8 mouse cellular contexts compared by ENCODE assay signal in genomic region chr6:124732476-124733370, GRCm38 (mm10). TPM values are rescaled to one million over a fixed set of nuclear protein-coding genes. Genes with fewer than 3 reads are reported as not detected.
DNase-seq lines count a peak whose midpoint lies in the region; ATAC-seq and TF ChIP-seq lines count a peak whose summit lies in the region.

No protein-coding gene starts in this region.

- H3K9ac ChIP-seq in ES-Bruce4 (ENCODE audit: low read depth, poor library complexity, severe bottlenecking), result peak overlapping the region; percentile 43
- no peak overlapping the region for H3K9ac ChIP-seq in heart, embryonic 14.5 days (ENCODE audit: low read length)
- 0 out of 2 replicates have a peak overlapping the region, but pooled peaks have one; percentile 19 for H3K9ac ChIP-seq in lung, postnatal 0 days (replicated peaks; ENCODE audit: low read depth)
- H3K9ac ChIP-seq in midbrain, embryonic 15.5 days, result no peak overlapping the region

- TF ChIP-seq POLR2A in ES-Bruce4 (IDR thresholded peaks at IDR 0.05; ENCODE audit: insufficient read depth, low read length), result peak; percentile 26

- peak; percentile 49 to 83 for DNase-seq in heart, adult 18-20 months
- DNase-seq in heart, postnatal 4 days, result no peak
- peak; percentile 47 for DNase-seq in lung, postnatal 0 days (ENCODE audit: low spot score)
- peak; percentile 80 for DNase-seq in thymus, postnatal 0 days (ENCODE audit: low spot score)
- DNase-seq in kidney, postnatal 14 days, result no peak

- 56% methylated on average over 19 of the region's 19 CpGs for WGBS in heart, embryonic 14.5 days
- WGBS in lung, postnatal 0 days, result 48% methylated on average over 19 of the region's 19 CpGs
- WGBS in midbrain, embryonic 15.5 days, result 54% methylated on average over 19 of the region's 19 CpGs

- no peaks in the 10 kb centered on the region for H3K27me3 ChIP-seq in ES-Bruce4 (ENCODE audit: control insufficient read depth, insufficient read depth, low read length, poor library complexity, severe bottlenecking)
- H3K27me3 ChIP-seq in heart, embryonic 14.5 days (ENCODE audit: control insufficient read depth, insufficient read depth, low read length), result no peaks in the 10 kb centered on the region
- H3K27me3 ChIP-seq in lung, postnatal 0 days (replicated peaks; ENCODE audit: insufficient read depth, low read length), result no peaks in the 10 kb centered on the region
- no peaks in the 10 kb centered on the region for H3K27me3 ChIP-seq in midbrain, embryonic 15.5 days (replicated peaks)

- H3K4me1 ChIP-seq in ES-Bruce4 (ENCODE audit: control insufficient read depth, insufficient read depth, low read length), result peaks cover 9% of the 10 kb centered on the region
- 0 out of 4 replicates have a peak, but pooled peaks cover 0 to 2% of the 10 kb centered on the region in 2 experiments for H3K4me1 ChIP-seq in heart, embryonic 14.5 days (ENCODE audit: control insufficient read depth in 2 of 2, insufficient read depth in 2 of 2, low read length in 2 of 2)
- H3K4me1 ChIP-seq in lung, postnatal 0 days (ENCODE audit: insufficient read depth, low read depth, low read length), result peaks cover 4% of the 10 kb centered on the region; the same call in 1 of the 2 replicates
- H3K4me1 ChIP-seq in midbrain, embryonic 15.5 days, result no peaks in the 10 kb centered on the region

- H3K4me2 ChIP-seq in heart, embryonic 14.5 days (ENCODE audit: low read length), result no peak overlapping the region
- no peak overlapping the region for H3K4me2 ChIP-seq in lung, postnatal 0 days (replicated peaks; ENCODE audit: low read depth, low read length)
- H3K4me2 ChIP-seq in midbrain, embryonic 15.5 days, result no peak overlapping the region

- peak; percentile 79 for TF ChIP-seq EP300 in ES-Bruce4 (IDR thresholded peaks at IDR 0.05; ENCODE audit: insufficient read depth, low read depth, low read length)
- TF ChIP-seq EP300 in lung, postnatal 0 days (IDR thresholded peaks at IDR 0.05), result no peak

- TF ChIP-seq CTCF in ES-Bruce4 (IDR thresholded peaks at IDR 0.05; ENCODE audit: low read depth, low read length), result no peak
- no peak for TF ChIP-seq CTCF in lung, postnatal 0 days (IDR thresholded peaks at IDR 0.05)

- ATAC-seq in heart, embryonic 14.5 days (ENCODE audit: insufficient number of reproducible peaks, insufficient read depth, low FRiP score, low read depth), result 0 out of 2 replicates have a peak, but pooled peaks have one; percentile 15
- peak; percentile 73 for ATAC-seq in lung, postnatal 0 days
- no peak for ATAC-seq in midbrain, embryonic 15.5 days (replicated peaks)

- no peaks in the 10 kb centered on the region for H3K9me3 ChIP-seq in ES-Bruce4 (replicated peaks; ENCODE audit: control insufficient read depth, insufficient read depth, low read length, poor library complexity, severe bottlenecking)
- no peaks in the 10 kb centered on the region for H3K9me3 ChIP-seq in heart, embryonic 14.5 days (ENCODE audit: control insufficient read depth, low read length)
- no peaks in the 10 kb centered on the region for H3K9me3 ChIP-seq in lung, postnatal 0 days (ENCODE audit: low read length)
- H3K9me3 ChIP-seq in midbrain, embryonic 15.5 days, result no peaks in the 10 kb centered on the region

- no peaks in the 10 kb centered on the region for H3K36me3 ChIP-seq in ES-Bruce4 (ENCODE audit: control insufficient read depth, insufficient read depth, low read length, poor library complexity, severe bottlenecking)
- H3K36me3 ChIP-seq in heart, embryonic 14.5 days (ENCODE audit: control insufficient read depth, insufficient read depth, low read length), result no peaks in the 10 kb centered on the region
- H3K36me3 ChIP-seq in lung, postnatal 0 days (ENCODE audit: insufficient read depth, low read length), result no peaks in the 10 kb centered on the region
- no peaks in the 10 kb centered on the region for H3K36me3 ChIP-seq in midbrain, embryonic 15.5 days (replicated peaks)

- H3K27ac ChIP-seq in ES-Bruce4 (ENCODE audit: insufficient read depth, low read length), result peak overlapping the region; percentile 41
- 0 out of 4 replicates have a peak overlapping the region, but pooled peaks of 1 of the 2 experiments have one; percentile 3 for H3K27ac ChIP-seq in heart, embryonic 14.5 days (replicated peaks in 1 of 2; ENCODE audit: control insufficient read depth in 1 of 2, insufficient read depth in 1 of 2, low read depth in 2 of 2, low read length in 2 of 2)
- H3K27ac ChIP-seq in lung, postnatal 0 days (ENCODE audit: low read length), result peak overlapping the region; percentile 38; the same call in 1 of the 2 replicates
- no peak overlapping the region for H3K27ac ChIP-seq in midbrain, embryonic 15.5 days

- peak overlapping the region; percentile 60 for H3K4me3 ChIP-seq in ES-Bruce4 (ENCODE audit: low read depth, low read length)
- no peak overlapping the region; a peak in 1 of 4 replicates for H3K4me3 ChIP-seq in heart, embryonic 14.5 days (ENCODE audit: control insufficient read depth in 1 of 2, insufficient read depth in 1 of 2, low read depth in 1 of 2, low read length in 2 of 2)
- H3K4me3 ChIP-seq in lung, postnatal 0 days (ENCODE audit: low read depth, low read length), result peak overlapping the region; percentile 24
- no peak overlapping the region for H3K4me3 ChIP-seq in midbrain, embryonic 15.5 days

RNA-seq across cellular contexts. Expression of gene Ptpn6, which starts 5.8 kb away (rescaled TPM):
- total RNA-seq in heart, adult 18-20 months (2021), result 10 to 100 TPM in 1 of 2 experiments, 1 to 10 TPM in 1; 3.0 to 12.9 TPM
- total RNA-seq in heart, postnatal 4 days (2021), result 1 to 10 TPM; 5.3 to 5.4 TPM
- polyA plus RNA-seq in ES-Bruce4 (2011; ENCODE audit: insufficient read depth, insufficient read length, low read depth, missing spikeins), result 15.4 and 32.3 TPM in 2 replicates
- 4.9 and 8.6 TPM in 2 replicates for polyA plus RNA-seq in heart, embryonic 14.5 days (2014; fragmentation: Nextera tagmentation; extraction: Ambion mirVana)
- polyA plus RNA-seq in lung, postnatal 0 days (2015; fragmentation: Nextera tagmentation; extraction: Ambion mirVana), result 24.0 and 27.8 TPM in 2 replicates
- 157 and 167 TPM in 2 replicates for polyA plus RNA-seq in thymus, postnatal 0 days (2015; fragmentation: Nextera tagmentation; extraction: Ambion mirVana)
- 3.9 and 5.6 TPM in 2 replicates for polyA plus RNA-seq in midbrain, embryonic 15.5 days (2015; fragmentation: Nextera tagmentation; extraction: Ambion mirVana)

RNA-seq across cellular contexts. Expression of gene Grcc10, which starts 8.5 kb away (rescaled TPM):
- 100 to 1,000 TPM; 277 to 290 TPM for total RNA-seq in heart, adult 18-20 months (2021)
- 100 to 1,000 TPM; 259 to 300 TPM for total RNA-seq in heart, postnatal 4 days (2021)
- 93.5 and 105 TPM in 2 replicates for polyA plus RNA-seq in ES-Bruce4 (2011; ENCODE audit: insufficient read depth, insufficient read length, low read depth, missing spikeins)
- 449 and 503 TPM in 2 replicates for polyA plus RNA-seq in heart, embryonic 14.5 days (2014; fragmentation: Nextera tagmentation; extraction: Ambion mirVana)
- polyA plus RNA-seq in lung, postnatal 0 days (2015; fragmentation: Nextera tagmentation; extraction: Ambion mirVana), result 332 and 367 TPM in 2 replicates
- polyA plus RNA-seq in thymus, postnatal 0 days (2015; fragmentation: Nextera tagmentation; extraction: Ambion mirVana), result 541 and 549 TPM in 2 replicates
- polyA plus RNA-seq in midbrain, embryonic 15.5 days (2015; fragmentation: Nextera tagmentation; extraction: Ambion mirVana), result 668 and 674 TPM in 2 replicates

RNA-seq across cellular contexts. Expression of gene Phb2, which starts 20.6 kb away (rescaled TPM):
- total RNA-seq in heart, adult 18-20 months (2021), result 100 to 1,000 TPM; 277 to 319 TPM
- total RNA-seq in heart, postnatal 4 days (2021), result 100 to 1,000 TPM; 398 to 399 TPM
- polyA plus RNA-seq in ES-Bruce4 (2011; ENCODE audit: insufficient read depth, insufficient read length, low read depth, missing spikeins), result 329 and 331 TPM in 2 replicates
- 295 and 326 TPM in 2 replicates for polyA plus RNA-seq in heart, embryonic 14.5 days (2014; fragmentation: Nextera tagmentation; extraction: Ambion mirVana)
- 162 and 169 TPM in 2 replicates for polyA plus RNA-seq in lung, postnatal 0 days (2015; fragmentation: Nextera tagmentation; extraction: Ambion mirVana)
- 321 and 329 TPM in 2 replicates for polyA plus RNA-seq in thymus, postnatal 0 days (2015; fragmentation: Nextera tagmentation; extraction: Ambion mirVana)
- polyA plus RNA-seq in midbrain, embryonic 15.5 days (2015; fragmentation: Nextera tagmentation; extraction: Ambion mirVana), result 254 and 256 TPM in 2 replicates

RNA-seq across cellular contexts. Expression of gene Emg1, which starts 20.7 kb away (rescaled TPM):
- 10 to 100 TPM; 78.1 to 80.8 TPM for total RNA-seq in heart, adult 18-20 months (2021)
- total RNA-seq in heart, postnatal 4 days (2021), result 10 to 100 TPM; 72.9 to 73.6 TPM
- polyA plus RNA-seq in ES-Bruce4 (2011; ENCODE audit: insufficient read depth, insufficient read length, low read depth, missing spikeins), result 118 TPM in 2 replicates
- polyA plus RNA-seq in heart, embryonic 14.5 days (2014; fragmentation: Nextera tagmentation; extraction: Ambion mirVana), result 114 and 117 TPM in 2 replicates
- polyA plus RNA-seq in lung, postnatal 0 days (2015; fragmentation: Nextera tagmentation; extraction: Ambion mirVana), result 83.1 and 86.7 TPM in 2 replicates
- 368 and 388 TPM in 2 replicates for polyA plus RNA-seq in thymus, postnatal 0 days (2015; fragmentation: Nextera tagmentation; extraction: Ambion mirVana)
- 107 and 109 TPM in 2 replicates for polyA plus RNA-seq in midbrain, embryonic 15.5 days (2015; fragmentation: Nextera tagmentation; extraction: Ambion mirVana)

RNA-seq across cellular contexts. Expression of gene Gm45234, which starts 23.1 kb away (rescaled TPM):
- not detected for total RNA-seq in heart, adult 18-20 months (2021)
- total RNA-seq in heart, postnatal 4 days (2021), result 1 to 10 TPM in 1 of 2 experiments, not detected in 1; 2.1 TPM
- polyA plus RNA-seq in ES-Bruce4 (2011; ENCODE audit: insufficient read depth, insufficient read length, low read depth, missing spikeins), result 0.59 TPM in 1 of 2 replicates, not detected in the other
- polyA plus RNA-seq in heart, embryonic 14.5 days (2014; fragmentation: Nextera tagmentation; extraction: Ambion mirVana), result not detected in 2 replicates
- polyA plus RNA-seq in lung, postnatal 0 days (2015; fragmentation: Nextera tagmentation; extraction: Ambion mirVana), result not detected in 2 replicates
- polyA plus RNA-seq in thymus, postnatal 0 days (2015; fragmentation: Nextera tagmentation; extraction: Ambion mirVana), result not detected in 2 replicates
- polyA plus RNA-seq in midbrain, embryonic 15.5 days (2015; fragmentation: Nextera tagmentation; extraction: Ambion mirVana), result not detected in 2 replicates

Comparison
In these comparisons a context has a peak if more than half of its experiments do, and no peak if none do; other contexts are left out.
1. DNase-seq: peak in heart, adult 18-20 months (2 of 2), lung, postnatal 0 days (single experiment) and thymus, postnatal 0 days (single experiment); none in heart, postnatal 4 days (single experiment) and kidney, postnatal 14 days (single experiment).
2. H3K4me3 ChIP-seq: peak in ES-Bruce4 (single experiment) and lung, postnatal 0 days (single experiment); none in heart, embryonic 14.5 days (0 of 2) and midbrain, embryonic 15.5 days (single experiment).
3. H3K9ac ChIP-seq: peak in ES-Bruce4 (single experiment) and lung, postnatal 0 days (single experiment); none in heart, embryonic 14.5 days (single experiment) and midbrain, embryonic 15.5 days (single experiment).